Mouse (Mus musculus): ENCODE measurements at regions not wholly inside any gene's neighbourhood (a gene's known extent, or its start where the extent isn't known, plus 50 kb on each side); places are given as distances from the start of the nearest gene placed in this dataset.

DNA sequence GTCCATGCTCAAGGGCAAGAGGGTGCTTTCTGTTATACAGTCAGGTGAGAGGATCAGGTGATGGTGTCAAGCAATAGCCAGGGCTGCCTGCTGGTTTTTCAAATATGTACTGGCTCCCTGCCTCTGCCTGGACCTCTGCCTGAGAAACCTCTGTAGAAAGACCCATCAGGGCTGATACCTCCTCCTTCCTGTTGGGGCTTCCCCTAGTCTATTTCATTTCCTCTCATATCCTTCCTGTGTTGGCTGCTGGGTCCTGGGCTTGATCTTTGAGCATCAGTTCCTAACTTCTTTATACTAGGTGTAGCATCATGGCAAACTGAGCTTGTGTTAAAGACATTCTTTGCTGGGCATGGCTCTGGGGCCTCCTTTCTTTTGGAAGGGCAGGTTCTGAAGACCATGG is 89.5 kb downstream of the Tmem38b start:
- no peaks in the 10 kb centered on the region for H3K9me3 ChIP-seq (ENCODE audit: control insufficient read depth, low read length)
- no peaks in the 10 kb centered on the region for H3K4me1 ChIP-seq (replicated peaks; ENCODE audit: control insufficient read depth, insufficient read depth, low read length)
- no peak overlapping the region for H3K9ac ChIP-seq
- ATAC-seq (ENCODE audit: low FRiP score) (no peak), DNase-seq (ENCODE audit: low spot score) (no peak)
- no peak overlapping the region for H3K27ac ChIP-seq
- no peaks in the 10 kb centered on the region for H3K27me3 ChIP-seq (ENCODE audit: control insufficient read depth, insufficient read depth, low read length)
- H3K4me2 ChIP-seq (replicated peaks) = no peak overlapping the region
- H3K36me3 ChIP-seq (replicated peaks; ENCODE audit: control insufficient read depth, insufficient read depth) = no peaks in the 10 kb centered on the region
- no peak overlapping the region for H3K4me3 ChIP-seq (replicated peaks; ENCODE audit: low read length)

DNA sequence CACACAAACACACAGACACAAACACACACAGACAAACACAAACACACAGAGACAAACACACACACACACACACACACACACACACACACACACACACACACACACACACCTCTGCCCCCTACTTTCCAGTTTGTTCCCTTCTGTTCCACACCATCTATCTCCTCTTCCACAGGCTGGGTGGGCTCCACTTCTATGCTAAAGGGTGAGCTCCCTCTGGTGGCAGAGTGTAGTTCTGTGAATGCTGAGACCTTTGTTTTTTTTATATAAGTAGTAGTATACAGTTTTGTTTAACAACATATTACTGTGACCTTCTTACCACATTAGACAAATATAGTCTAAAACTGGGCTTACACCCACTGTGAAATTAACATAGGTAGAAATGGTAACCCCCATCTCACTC is 93.3 kb downstream of the Tmem38b start:
- Histone ChIP-seq H3K4me1 (replicated peaks; ENCODE audit: control insufficient read depth, insufficient read depth, low read length) (no peaks in the 10 kb centered on the region), H3K27me3 (ENCODE audit: control insufficient read depth, insufficient read depth, low read length) (no peaks in the 10 kb centered on the region), H3K4me3 (replicated peaks; ENCODE audit: low read length) (no peak overlapping the region), H3K9ac (no peak overlapping the region), H3K36me3 (replicated peaks; ENCODE audit: control insufficient read depth, insufficient read depth) (no peaks in the 10 kb centered on the region), H3K9me3 (ENCODE audit: control insufficient read depth, low read length) (no peaks in the 10 kb centered on the region), H3K4me2 (replicated peaks) (no peak overlapping the region), H3K27ac (no peak overlapping the region)
- ATAC-seq (ENCODE audit: low FRiP score) (no peak), DNase-seq (ENCODE audit: low spot score) (peak; percentile 54)

DNA sequence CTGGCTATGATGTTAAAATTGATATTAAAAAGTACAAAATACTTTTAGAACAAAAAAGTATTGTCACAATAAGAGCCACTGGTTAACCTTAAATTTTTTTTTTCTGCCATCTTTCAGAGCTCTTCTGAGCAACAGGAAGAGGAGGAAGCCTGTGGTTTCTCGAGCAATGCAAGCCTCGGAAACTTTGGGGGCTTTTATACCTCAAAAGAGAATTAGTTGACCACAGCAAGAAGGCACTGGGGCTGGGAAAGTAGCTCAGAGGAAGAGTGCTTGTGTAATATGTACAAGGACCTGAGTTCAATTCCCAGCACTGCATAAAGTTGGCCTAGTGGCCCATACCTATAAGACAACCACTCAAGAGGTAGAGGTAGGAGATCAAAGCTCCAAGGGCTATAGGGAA is 94.7 kb downstream of the Tmem38b start:
- DNase-seq (ENCODE audit: low spot score) (no peak), ATAC-seq (ENCODE audit: low FRiP score) (no peak)
- H3K9me3 ChIP-seq (ENCODE audit: control insufficient read depth, low read length) = no peaks in the 10 kb centered on the region
- WGBS = 85% methylated on average over 2 of the region's 2 CpGs
- no peak overlapping the region for H3K4me3 ChIP-seq (replicated peaks; ENCODE audit: low read length)
- H3K9ac ChIP-seq = no peak overlapping the region
- no peaks in the 10 kb centered on the region for H3K27me3 ChIP-seq (ENCODE audit: control insufficient read depth, insufficient read depth, low read length)
- H3K4me2 ChIP-seq (replicated peaks) = no peak overlapping the region
- H3K36me3 ChIP-seq (replicated peaks; ENCODE audit: control insufficient read depth, insufficient read depth) = no peaks in the 10 kb centered on the region
- H3K4me1 ChIP-seq (replicated peaks; ENCODE audit: control insufficient read depth, insufficient read depth, low read length) = no peaks in the 10 kb centered on the region
- H3K27ac ChIP-seq = no peak overlapping the region

DNA sequence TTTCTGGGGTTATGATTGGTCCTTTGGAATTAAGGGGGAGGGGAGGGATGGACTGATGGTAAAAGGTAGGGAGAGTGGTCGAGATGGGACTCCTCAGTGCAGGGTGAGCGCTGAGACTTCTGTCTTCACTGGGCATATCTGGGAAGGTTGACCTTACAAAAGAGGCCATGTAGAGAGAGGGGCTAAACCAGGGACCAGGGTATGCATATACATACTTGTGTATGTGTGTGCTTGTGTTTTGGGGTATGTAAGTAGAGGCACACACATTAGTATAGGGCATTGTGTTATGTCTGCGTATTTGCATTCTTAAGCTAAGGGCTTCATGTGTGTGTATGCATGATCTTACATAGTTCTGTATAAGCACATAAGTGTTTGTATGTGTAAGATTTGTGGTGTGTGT is 105.2 kb downstream of the Tmem38b start:
- H3K9ac ChIP-seq = no peak overlapping the region
- no peaks in the 10 kb centered on the region for H3K4me1 ChIP-seq (replicated peaks; ENCODE audit: control insufficient read depth, insufficient read depth, low read length)
- no peaks in the 10 kb centered on the region for H3K36me3 ChIP-seq (replicated peaks; ENCODE audit: control insufficient read depth, insufficient read depth)
- H3K9me3 ChIP-seq (ENCODE audit: control insufficient read depth, low read length) = no peaks in the 10 kb centered on the region
- 0 out of 2 replicates have a peak, but pooled peaks have one; percentile 8 for ATAC-seq (ENCODE audit: low FRiP score)
- H3K27ac ChIP-seq = no peak overlapping the region
- no peak overlapping the region for H3K4me3 ChIP-seq (replicated peaks; ENCODE audit: low read length)
- H3K27me3 ChIP-seq (ENCODE audit: control insufficient read depth, insufficient read depth, low read length) = no peaks in the 10 kb centered on the region
- H3K4me2 ChIP-seq (replicated peaks) = no peak overlapping the region
- DNase-seq (ENCODE audit: low spot score) = no peak
- 87% methylated on average over 3 of the region's 3 CpGs for WGBS

DNA sequence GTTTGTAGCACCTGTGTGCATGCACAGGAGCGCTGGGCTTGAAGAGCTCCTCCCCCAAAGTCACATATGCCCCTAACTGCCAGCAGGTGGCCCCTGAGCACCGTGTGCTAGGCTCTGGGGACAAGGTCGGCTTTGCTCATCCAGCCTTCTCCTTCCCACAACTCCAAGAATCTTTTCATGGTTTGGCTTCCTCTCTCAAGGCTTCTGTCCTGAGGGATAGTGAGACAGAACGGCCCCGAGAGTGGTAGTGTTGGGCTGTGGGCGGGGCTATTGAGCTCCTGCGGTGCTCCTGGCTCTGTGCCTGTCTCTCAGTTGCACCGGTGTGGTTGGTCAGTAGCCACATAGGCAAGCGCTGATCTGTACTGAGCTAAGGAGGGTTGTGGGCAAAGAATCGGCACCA is 105.7 kb downstream of the Tmem38b start:
- WGBS = 17% methylated on average over 10 of the region's 10 CpGs
- Histone ChIP-seq H3K4me2 (replicated peaks) (peak overlapping the region; percentile 34), H3K27me3 (ENCODE audit: control insufficient read depth, insufficient read depth, low read length) (no peaks in the 10 kb centered on the region), H3K9me3 (ENCODE audit: control insufficient read depth, low read length) (no peaks in the 10 kb centered on the region), H3K36me3 (replicated peaks; ENCODE audit: control insufficient read depth, insufficient read depth) (no peaks in the 10 kb centered on the region), H3K27ac (no peak overlapping the region), H3K9ac (no peak overlapping the region; the same call in 1 of the 2 replicates), H3K4me1 (replicated peaks; ENCODE audit: control insufficient read depth, insufficient read depth, low read length) (no peaks in the 10 kb centered on the region), H3K4me3 (replicated peaks; ENCODE audit: low read length) (peak overlapping the region; percentile 9; the same call in 1 of the 2 replicates)
- DNase-seq (ENCODE audit: low spot score) = peak; percentile 74
- peak; percentile 86 for ATAC-seq (ENCODE audit: low FRiP score)

- Histone ChIP-seq H3K4me1 (replicated peaks; ENCODE audit: control insufficient read depth, insufficient read depth, low read length) (no peaks in the 10 kb centered on the region), H3K9ac (no peak overlapping the region), H3K9me3 (ENCODE audit: control insufficient read depth, low read length) (no peaks in the 10 kb centered on the region), H3K27me3 (ENCODE audit: control insufficient read depth, insufficient read depth, low read length) (no peaks in the 10 kb centered on the region), H3K4me2 (replicated peaks) (no peak overlapping the region), H3K27ac (no peak overlapping the region), H3K4me3 (replicated peaks; ENCODE audit: low read length) (no peak overlapping the region), H3K36me3 (replicated peaks; ENCODE audit: control insufficient read depth, insufficient read depth) (no peaks in the 10 kb centered on the region)
- ATAC-seq (ENCODE audit: low FRiP score) (no peak), DNase-seq (ENCODE audit: low spot score) (no peak)
- WGBS = 84% methylated on average over 5 of the region's 5 CpGs
These were observed 109.5 kb downstream of the Tmem38b start for GRCm38 (mm10) chr4:53935306-53935705.

DNA sequence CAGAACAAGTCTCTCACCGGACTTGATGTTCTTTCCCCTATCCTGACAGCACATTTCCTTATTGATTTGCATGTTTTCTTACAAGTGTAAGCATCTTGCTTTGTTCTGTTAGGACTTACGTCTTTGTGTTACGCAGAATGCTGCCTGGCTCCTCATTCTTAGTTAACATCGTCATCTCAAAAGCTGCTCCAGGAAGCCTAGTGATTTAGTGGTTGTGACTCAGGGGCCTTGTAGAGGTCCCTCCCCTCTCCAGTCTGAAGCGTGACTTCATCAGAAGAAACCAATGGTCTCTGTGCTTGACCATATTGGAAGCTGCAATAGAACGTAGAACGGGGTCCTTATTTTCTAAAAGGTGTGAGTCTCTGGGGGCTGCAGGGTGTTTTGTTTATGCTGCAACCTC is 122.9 kb downstream of the Tmem38b start:
- Histone ChIP-seq H3K27ac (no peak overlapping the region), H3K9me3 (ENCODE audit: control insufficient read depth, low read length) (no peaks in the 10 kb centered on the region), H3K36me3 (replicated peaks; ENCODE audit: control insufficient read depth, insufficient read depth) (no peaks in the 10 kb centered on the region), H3K4me1 (replicated peaks; ENCODE audit: control insufficient read depth, insufficient read depth, low read length) (peaks cover 5% of the 10 kb centered on the region; the same call in 1 of the 2 replicates), H3K27me3 (ENCODE audit: control insufficient read depth, insufficient read depth, low read length) (no peaks in the 10 kb centered on the region), H3K9ac (no peak overlapping the region), H3K4me3 (replicated peaks; ENCODE audit: low read length) (no peak overlapping the region), H3K4me2 (replicated peaks) (no peak overlapping the region)
- ATAC-seq (ENCODE audit: low FRiP score) = no peak
- DNase-seq (ENCODE audit: low spot score) = no peak
- WGBS = 82% methylated on average over 7 of the region's 7 CpGs

DNA sequence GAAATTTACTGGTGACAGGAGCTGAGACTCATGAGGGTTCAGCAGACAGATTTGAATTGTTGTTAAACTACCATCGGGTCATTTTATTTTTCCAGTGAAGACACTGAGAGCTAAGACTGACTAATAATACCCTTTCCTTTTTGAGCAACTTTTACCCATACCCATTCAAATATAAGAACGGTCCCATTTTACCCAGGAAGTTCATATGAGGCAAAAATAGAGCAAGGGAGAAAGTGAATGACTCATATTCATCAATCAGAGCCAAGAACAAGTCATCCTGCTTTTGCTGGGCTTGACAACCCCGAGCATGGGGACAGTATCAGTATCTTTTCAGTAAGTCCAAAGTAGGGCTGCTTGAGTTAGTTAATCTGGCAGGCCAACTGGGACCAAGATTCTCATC is 123.3 kb downstream of the Tmem38b start:
- no peak overlapping the region for H3K9ac ChIP-seq
- H3K36me3 ChIP-seq (replicated peaks; ENCODE audit: control insufficient read depth, insufficient read depth) = no peaks in the 10 kb centered on the region
- no peak overlapping the region for H3K4me3 ChIP-seq (replicated peaks; ENCODE audit: low read length)
- no peak for DNase-seq (ENCODE audit: low spot score)
- ATAC-seq (ENCODE audit: low FRiP score) = no peak
- H3K9me3 ChIP-seq (ENCODE audit: control insufficient read depth, low read length) = no peaks in the 10 kb centered on the region
- no peak overlapping the region for H3K4me2 ChIP-seq (replicated peaks)
- H3K27ac ChIP-seq = no peak overlapping the region
- WGBS = 96% methylated on average over 3 of the region's 3 CpGs
- peaks cover 5% of the 10 kb centered on the region; the same call in 1 of the 2 replicates for H3K4me1 ChIP-seq (replicated peaks; ENCODE audit: control insufficient read depth, insufficient read depth, low read length)
- no peaks in the 10 kb centered on the region for H3K27me3 ChIP-seq (ENCODE audit: control insufficient read depth, insufficient read depth, low read length)

- no peaks in the 10 kb centered on the region for H3K36me3 ChIP-seq (replicated peaks; ENCODE audit: control insufficient read depth, insufficient read depth)
- H3K4me2 ChIP-seq (replicated peaks) = no peak overlapping the region
- H3K27ac ChIP-seq = no peak overlapping the region
- no peak overlapping the region for H3K9ac ChIP-seq
- ATAC-seq (ENCODE audit: low FRiP score) = 0 out of 2 replicates have a peak, but pooled peaks have one; percentile 31
- H3K9me3 ChIP-seq (ENCODE audit: control insufficient read depth, low read length) = no peaks in the 10 kb centered on the region
- no peaks in the 10 kb centered on the region for H3K27me3 ChIP-seq (ENCODE audit: control insufficient read depth, insufficient read depth, low read length)
- no peak overlapping the region for H3K4me3 ChIP-seq (replicated peaks; ENCODE audit: low read length)
- peaks cover 5% of the 10 kb centered on the region; the same call in 1 of the 2 replicates for H3K4me1 ChIP-seq (replicated peaks; ENCODE audit: control insufficient read depth, insufficient read depth, low read length)
- 40% methylated on average over 6 of the region's 6 CpGs for WGBS
- no peak for DNase-seq (ENCODE audit: low spot score)
These were observed 124.7 kb downstream of the Tmem38b start for GRCm38 (mm10) chr4:53950496-53950895.

DNA sequence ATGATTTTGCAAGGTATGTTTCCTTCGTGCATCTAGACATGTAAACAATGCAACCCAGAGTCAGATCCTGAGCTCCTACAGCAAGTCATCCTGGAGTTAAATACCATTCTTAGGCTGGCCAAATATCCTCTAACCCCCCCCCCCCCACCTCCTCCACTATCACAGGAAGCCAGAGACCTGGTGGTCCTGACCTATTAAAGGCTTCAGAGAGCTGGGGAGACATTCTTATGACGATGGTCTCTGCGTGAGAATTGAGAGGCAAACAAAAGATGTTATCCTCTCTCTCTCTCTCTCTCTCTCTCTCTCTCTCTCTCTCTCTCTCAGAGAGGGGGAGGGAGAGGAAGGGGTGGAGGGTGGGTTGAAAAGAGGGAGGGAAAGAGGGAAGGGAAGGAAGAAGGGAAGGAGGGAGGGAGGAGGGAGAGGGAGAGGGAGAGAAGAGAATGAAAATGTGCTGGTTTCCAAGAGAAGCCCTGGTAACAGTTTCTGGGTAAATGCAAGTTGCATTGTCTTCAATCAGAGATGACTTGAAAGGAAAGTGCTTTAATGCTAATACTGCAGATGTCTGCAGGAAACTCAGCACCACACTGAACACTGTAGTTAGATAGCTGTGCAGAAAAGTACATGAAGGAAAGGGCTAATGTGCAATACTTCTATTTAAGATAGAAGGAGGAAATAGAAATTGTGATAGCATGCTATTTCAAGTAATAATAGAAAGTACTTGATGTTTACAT is 125.3 kb downstream of the Tmem38b start:
- H3K4me3 ChIP-seq (replicated peaks; ENCODE audit: low read length) = no peak overlapping the region
- no peaks in the 10 kb centered on the region for H3K9me3 ChIP-seq (ENCODE audit: control insufficient read depth, low read length)
- no peak overlapping the region for H3K9ac ChIP-seq
- 19% methylated on average over 3 of the region's 3 CpGs for WGBS
- no peak overlapping the region for H3K4me2 ChIP-seq (replicated peaks)
- peaks cover 5% of the 10 kb centered on the region; the same call in 1 of the 2 replicates for H3K4me1 ChIP-seq (replicated peaks; ENCODE audit: control insufficient read depth, insufficient read depth, low read length)
- H3K27me3 ChIP-seq (ENCODE audit: control insufficient read depth, insufficient read depth, low read length) = no peaks in the 10 kb centered on the region
- no peaks in the 10 kb centered on the region for H3K36me3 ChIP-seq (replicated peaks; ENCODE audit: control insufficient read depth, insufficient read depth)
- ATAC-seq (ENCODE audit: low FRiP score) (no peak), DNase-seq (ENCODE audit: low spot score) (peak; percentile 43)
- H3K27ac ChIP-seq = no peak overlapping the region
